Mouse (Mus musculus) ES-E14 (cell line): ENCODE measurements at regions not wholly inside any gene's neighbourhood (a gene's known extent, or its start where the extent isn't known, plus 50 kb on each side); places are given as distances from the start of the nearest gene placed in this dataset.

Source experiments
- CHD2 ChIP-seq: IDR thresholded peaks from 2 replicates; pipeline ENCODE4 v1.6.1; 2014; ENCODE audit warnings: mild to moderate bottlenecking, low read depth, low read length, inconsistent platforms
- HCFC1 ChIP-seq: IDR thresholded peaks from 2 replicates; pipeline ENCODE4 v1.6.1; 2012; ENCODE audit warnings: low read length, inconsistent platforms, borderline replicate concordance; ENCODE audit not compliant: insufficient read depth
- ZC3H11A ChIP-seq: IDR thresholded peaks from 2 replicates; pipeline ENCODE4 v1.6.1; 2012; ENCODE audit warnings: low read depth, mild to moderate bottlenecking, inconsistent platforms, low read length, borderline replicate concordance

DNA sequence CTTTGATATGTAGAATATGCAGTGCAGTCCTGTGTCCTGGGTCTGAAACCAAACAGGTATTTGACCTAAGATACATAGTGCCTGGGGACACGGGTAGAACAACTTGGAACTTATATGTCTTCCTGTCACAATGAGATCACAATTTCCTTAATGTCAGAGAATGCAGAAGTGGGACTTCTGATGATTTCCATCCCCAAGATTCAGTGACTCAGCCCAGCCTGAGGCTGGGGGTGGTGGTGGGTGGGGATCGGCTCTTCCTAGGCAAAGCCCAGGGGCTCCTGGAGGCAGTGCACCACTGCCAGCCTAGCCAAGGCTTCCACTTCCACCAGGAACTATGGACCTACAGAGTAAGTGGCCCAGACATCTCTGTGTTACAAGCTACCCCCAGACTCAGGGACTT lies 391.2 kb downstream of the H2al1j start:
- TF ChIP-seq ZC3H11A (no peak), HCFC1 (no peak), CHD2 (no peak)
